Mouse (Mus musculus): ENCODE data around the gene Rbm39.
"Not testable (repeated sequence)": the region's sequence is repeated elsewhere in the genome, so short reads cannot be mapped to it uniquely, and the experiment has no call there.

Rbm39 gene

GRCm38 (mm10) chr2:156180094-156180821 lies at the start of gene Rbm39:
TSS of gene Rbm39 (minus strand) at chr2:156180238.
- peak; percentile 100 for DNase-seq (ENCODE audit: low read depth, low spot score)

- DNase-seq (ENCODE audit: low read depth, low spot score): no peak
Observed at GRCm38 (mm10) chr2:156229171-156229570, 49.1 kb upstream of the Rbm39 start.

- no peak for DNase-seq (ENCODE audit: low read depth, low spot score)
Observed at GRCm38 (mm10) chr2:156227689-156228088, 47.7 kb upstream of the Rbm39 start.

- DNase-seq (ENCODE audit: low read depth, low spot score): no peak
Observed at GRCm38 (mm10) chr2:156224043-156224442, 44.0 kb upstream of the Rbm39 start.

- DNase-seq (ENCODE audit: low read depth, low spot score): no peak
Observed at GRCm38 (mm10) chr2:156222100-156222499, 42.1 kb upstream of the Rbm39 start.

- DNase-seq (ENCODE audit: low read depth, low spot score): peak; percentile 95
Observed at GRCm38 (mm10) chr2:156217786-156218185, 37.7 kb upstream of the Rbm39 start.

- DNase-seq (ENCODE audit: low read depth, low spot score): peak; percentile 70
Observed at GRCm38 (mm10) chr2:156203917-156204316, 23.9 kb upstream of the Rbm39 start.

GRCm38 (mm10) chr2:156202848-156203437 lies 22.9 kb upstream of the Rbm39 start:
- DNase-seq (ENCODE audit: low read depth, low spot score): peak; percentile 51

GRCm38 (mm10) chr2:156201486-156201885 lies 21.4 kb upstream of the Rbm39 start:
- DNase-seq (ENCODE audit: low read depth, low spot score): no peak

GRCm38 (mm10) chr2:156199944-156200343 lies 19.9 kb upstream of the Rbm39 start:
- DNase-seq (ENCODE audit: low read depth, low spot score): peak; percentile 97

GRCm38 (mm10) chr2:156197129-156197911 lies 17.3 kb upstream of the Rbm39 start:
- DNase-seq (ENCODE audit: low read depth, low spot score): no peak

- peak; percentile 96 for DNase-seq (ENCODE audit: low read depth, low spot score)
Observed at GRCm38 (mm10) chr2:156196302-156197128, 16.5 kb upstream of the Rbm39 start, which contains the start of gene Phf20. TSS of gene Phf20 (plus strand) at chr2:156196466.

GRCm38 (mm10) chr2:156194571-156194970 lies 14.5 kb upstream of the Rbm39 start:
- DNase-seq (ENCODE audit: low read depth, low spot score): peak; percentile 92

GRCm38 (mm10) chr2:156193066-156193862 lies 13.2 kb upstream of the Rbm39 start:
- DNase-seq (ENCODE audit: low read depth, low spot score): no peak

GRCm38 (mm10) chr2:156192068-156192467 lies 12.0 kb upstream of the Rbm39 start:
- no peak for DNase-seq (ENCODE audit: low read depth, low spot score)

- no peak for DNase-seq (ENCODE audit: low read depth, low spot score)
Observed at GRCm38 (mm10) chr2:156191540-156191939, 11.5 kb upstream of the Rbm39 start.

- DNase-seq (ENCODE audit: low read depth, low spot score): no peak
Observed at GRCm38 (mm10) chr2:156190004-156190896, 10.2 kb upstream of the Rbm39 start.

GRCm38 (mm10) chr2:156189241-156189640 lies 9.2 kb upstream of the Rbm39 start:
- DNase-seq (ENCODE audit: low read depth, low spot score): not testable (repeated sequence)

- no peak for DNase-seq (ENCODE audit: low read depth, low spot score)
Observed at GRCm38 (mm10) chr2:156181592-156181991, 1.6 kb upstream of the Rbm39 start.
